Mouse (Mus musculus): ENCODE measurements around the gene Apod. TPM values are rescaled to one million over a fixed set of nuclear protein-coding genes. Genes with fewer than 3 reads are reported as not detected.
A peak's percentile ranks its signal among the peaks of the same experiment; 100 is the strongest.

The Apod gene
- polyA plus RNA-seq, 1 experiment from 2014 or later, result 0.64 TPM

DNA sequence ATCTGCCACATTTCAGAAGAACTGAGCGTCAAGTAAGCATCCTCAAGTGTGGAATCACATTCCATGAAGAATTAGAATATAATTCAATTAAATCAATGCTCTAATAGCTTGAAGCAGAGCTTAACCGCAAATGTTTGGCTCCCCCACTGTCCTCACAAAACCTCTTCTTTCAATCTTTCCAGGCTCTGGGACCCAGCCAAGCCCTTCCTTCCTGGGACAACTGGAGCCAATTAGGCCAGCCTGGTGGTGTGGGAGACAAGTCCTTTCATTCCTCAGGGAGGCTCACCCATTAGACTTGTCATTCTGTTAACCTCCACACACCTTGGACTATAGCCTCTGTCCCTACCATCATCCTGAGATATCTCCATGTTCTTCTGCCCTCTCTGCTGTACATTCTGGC is 32.6 kb downstream of the Apod start:
- ATAC-seq (replicated peaks; ENCODE audit: extremely low read depth, insufficient read depth, low FRiP score), result no peak
- Histone ChIP-seq H3K4me3 (ENCODE audit: low read length) (no peak overlapping the region), H3K27ac (ENCODE audit: low read length) (no peak overlapping the region), H3K9ac (ENCODE audit: low read length) (no peak overlapping the region), H3K27me3 (ENCODE audit: control insufficient read depth, insufficient read depth, low read length) (no peaks in the 10 kb centered on the region), H3K4me1 (ENCODE audit: control insufficient read depth, insufficient read depth, low read length) (peaks cover 4% of the 10 kb centered on the region; the same call in 1 of the 2 replicates), H3K36me3 (ENCODE audit: control insufficient read depth, insufficient read depth) (no peaks in the 10 kb centered on the region), H3K9me3 (replicated peaks; ENCODE audit: control insufficient read depth, low read length) (no peaks in the 10 kb centered on the region), H3K4me2 (ENCODE audit: low read depth, low read length) (no peak overlapping the region)
- 83% methylated on average over 2 of the region's 2 CpGs for WGBS

DNA sequence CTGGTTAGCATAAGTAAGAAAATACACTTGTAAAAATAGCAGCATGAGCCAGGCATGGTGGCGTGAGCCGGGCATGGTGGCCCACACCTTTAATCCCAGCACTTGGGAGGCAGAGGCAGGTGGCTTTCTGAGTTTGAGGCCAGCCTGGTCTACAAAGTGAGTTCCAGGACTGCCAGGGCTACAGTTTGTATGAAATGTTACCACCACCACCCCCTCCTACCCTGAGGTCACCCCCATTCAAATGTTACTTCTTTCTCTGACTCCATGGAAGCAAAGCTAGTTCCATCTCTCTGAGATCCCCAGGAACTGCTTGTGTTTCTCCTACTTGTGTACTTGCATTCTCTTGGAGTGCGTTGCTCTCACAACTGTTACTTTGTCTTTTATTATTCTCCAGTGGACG is 34.4 kb downstream of the Apod start:
- WGBS, result 85% methylated on average over 4 of the region's 4 CpGs
- Histone ChIP-seq H3K4me1 (ENCODE audit: control insufficient read depth, insufficient read depth, low read length) (peaks cover 16% of the 10 kb centered on the region), H3K36me3 (ENCODE audit: control insufficient read depth, insufficient read depth) (no peaks in the 10 kb centered on the region), H3K27ac (ENCODE audit: low read length) (no peak overlapping the region), H3K4me2 (ENCODE audit: low read depth, low read length) (no peak overlapping the region), H3K9me3 (replicated peaks; ENCODE audit: control insufficient read depth, low read length) (no peaks in the 10 kb centered on the region), H3K4me3 (ENCODE audit: low read length) (no peak overlapping the region), H3K27me3 (ENCODE audit: control insufficient read depth, insufficient read depth, low read length) (no peaks in the 10 kb centered on the region), H3K9ac (ENCODE audit: low read length) (no peak overlapping the region)
- no peak for ATAC-seq (replicated peaks; ENCODE audit: extremely low read depth, insufficient read depth, low FRiP score)

DNA sequence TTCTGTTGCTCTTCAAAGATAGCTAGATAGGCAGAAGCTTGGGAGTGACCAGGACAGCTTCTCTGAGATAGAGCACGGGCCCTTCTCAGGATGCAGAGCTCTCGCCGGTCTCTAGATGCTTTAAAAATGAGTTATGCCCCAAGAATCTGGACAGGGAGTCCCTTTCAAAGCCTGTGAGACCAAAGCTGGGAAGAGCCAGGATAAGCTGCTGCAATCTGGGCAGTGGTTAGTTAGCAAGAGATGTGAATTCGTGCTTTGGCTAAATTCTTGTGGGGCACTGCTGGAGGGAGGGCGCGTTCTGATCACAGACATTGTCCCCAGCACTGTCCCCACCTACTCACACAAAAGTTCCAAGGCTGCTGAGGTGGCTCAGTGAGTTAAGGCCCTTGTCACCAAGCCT is 36.0 kb downstream of the Apod start:
- Histone ChIP-seq H3K9ac (ENCODE audit: low read length) (no peak overlapping the region), H3K27ac (ENCODE audit: low read length) (no peak overlapping the region)
- WGBS, result 61% methylated on average over 6 of the region's 6 CpGs

DNA sequence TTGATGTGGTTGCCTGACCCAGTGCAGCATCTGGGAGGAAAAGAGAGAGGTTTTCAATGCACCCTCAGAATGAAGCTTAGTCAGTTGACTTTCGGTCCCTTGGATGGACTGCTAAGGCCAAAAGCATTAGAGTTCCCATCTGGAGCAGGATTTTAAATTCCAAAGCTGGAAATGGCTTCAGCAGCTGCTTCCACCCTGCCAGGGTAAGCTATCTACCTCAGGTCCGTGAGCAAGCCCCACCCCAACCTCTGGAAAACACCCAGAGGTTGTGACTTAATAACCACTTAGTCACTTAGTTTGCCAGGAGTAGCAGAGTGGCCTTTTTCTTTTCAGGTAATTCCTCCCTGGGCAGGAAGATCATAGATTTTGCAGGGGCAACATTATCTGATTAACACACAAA is 36.5 kb downstream of the Apod start:
- no peaks in the 10 kb centered on the region for H3K36me3 ChIP-seq (ENCODE audit: control insufficient read depth, insufficient read depth)
- H3K4me3 ChIP-seq (ENCODE audit: low read length), result no peak overlapping the region
- no peak for ATAC-seq (replicated peaks; ENCODE audit: extremely low read depth, insufficient read depth, low FRiP score)
- no peaks in the 10 kb centered on the region for H3K27me3 ChIP-seq (ENCODE audit: control insufficient read depth, insufficient read depth, low read length)
- H3K9ac ChIP-seq (ENCODE audit: low read length), result no peak overlapping the region
- H3K4me2 ChIP-seq (ENCODE audit: low read depth, low read length), result no peak overlapping the region
- no peak overlapping the region for H3K27ac ChIP-seq (ENCODE audit: low read length)
- WGBS, result 68% methylated on average over 2 of the region's 2 CpGs
- H3K9me3 ChIP-seq (replicated peaks; ENCODE audit: control insufficient read depth, low read length), result no peaks in the 10 kb centered on the region
- peaks cover 22% of the 10 kb centered on the region for H3K4me1 ChIP-seq (ENCODE audit: control insufficient read depth, insufficient read depth, low read length)

More for the DNA sequence above, 36.0 kb downstream of the Apod start:
- H3K9me3 ChIP-seq (replicated peaks; ENCODE audit: control insufficient read depth, low read length), result no peaks in the 10 kb centered on the region
- H3K4me3 ChIP-seq (ENCODE audit: low read length), result no peak overlapping the region
- H3K4me2 ChIP-seq (ENCODE audit: low read depth, low read length), result no peak overlapping the region
- no peaks in the 10 kb centered on the region for H3K27me3 ChIP-seq (ENCODE audit: control insufficient read depth, insufficient read depth, low read length)
- no peak for ATAC-seq (replicated peaks; ENCODE audit: extremely low read depth, insufficient read depth, low FRiP score)
- H3K4me1 ChIP-seq (ENCODE audit: control insufficient read depth, insufficient read depth, low read length), result peaks cover 17% of the 10 kb centered on the region
- no peaks in the 10 kb centered on the region for H3K36me3 ChIP-seq (ENCODE audit: control insufficient read depth, insufficient read depth)

DNA sequence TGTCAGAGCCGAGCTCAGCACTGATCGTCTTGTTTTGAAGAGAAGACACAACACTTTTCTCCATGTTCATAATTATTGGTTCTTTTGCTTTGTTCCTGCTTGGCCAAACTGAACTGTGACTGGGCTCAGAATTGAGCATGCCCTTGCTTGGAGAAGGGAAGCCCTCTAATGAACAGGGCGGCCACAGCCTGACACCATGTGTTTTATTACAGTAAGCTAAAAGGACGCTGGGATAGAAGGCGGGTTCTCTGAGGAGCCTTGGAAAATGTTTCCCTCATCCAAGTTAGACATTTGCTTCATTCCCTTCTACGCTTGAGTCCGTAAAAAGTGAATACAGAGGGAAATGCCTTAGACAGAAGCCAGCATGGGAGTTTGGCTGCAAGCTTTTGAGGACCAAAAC is 37.6 kb downstream of the Apod start:
- no peak for ATAC-seq (replicated peaks; ENCODE audit: extremely low read depth, insufficient read depth, low FRiP score)
- no peak overlapping the region for H3K4me3 ChIP-seq (ENCODE audit: low read length)
- no peak overlapping the region for H3K9ac ChIP-seq (ENCODE audit: low read length)
- no peaks in the 10 kb centered on the region for H3K36me3 ChIP-seq (ENCODE audit: control insufficient read depth, insufficient read depth)
- WGBS, result 62% methylated on average over 7 of the region's 7 CpGs
- H3K27ac ChIP-seq (ENCODE audit: low read length), result peak overlapping the region; percentile 87
- no peaks in the 10 kb centered on the region for H3K27me3 ChIP-seq (ENCODE audit: control insufficient read depth, insufficient read depth, low read length)
- H3K4me2 ChIP-seq (ENCODE audit: low read depth, low read length), result peak overlapping the region; percentile 12; the same call in 1 of the 2 replicates
- no peaks in the 10 kb centered on the region for H3K9me3 ChIP-seq (replicated peaks; ENCODE audit: control insufficient read depth, low read length)
- H3K4me1 ChIP-seq (ENCODE audit: control insufficient read depth, insufficient read depth, low read length), result peaks cover 26% of the 10 kb centered on the region

DNA sequence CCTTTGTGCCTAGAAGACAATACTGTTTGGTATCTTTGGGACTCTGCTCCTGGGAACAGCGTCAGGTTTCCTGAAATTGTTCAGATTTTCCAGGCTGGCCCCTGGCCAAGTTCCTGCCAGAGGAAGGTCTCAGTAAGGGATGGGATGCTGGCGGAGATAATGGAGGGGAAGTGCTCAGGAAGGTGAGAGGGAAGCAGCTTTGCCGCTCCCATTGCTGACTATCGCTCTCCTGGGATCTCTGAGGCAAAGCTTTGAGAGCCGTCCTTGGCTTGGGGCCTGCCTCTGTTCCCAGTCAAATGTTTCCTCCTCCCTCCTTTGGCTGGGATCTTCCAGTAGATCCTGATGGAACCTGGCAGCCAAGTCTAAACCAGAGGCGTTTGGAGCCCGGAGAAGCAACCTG is 38.1 kb downstream of the Apod start:
- peaks cover 26% of the 10 kb centered on the region for H3K4me1 ChIP-seq (ENCODE audit: control insufficient read depth, insufficient read depth, low read length)
- H3K9me3 ChIP-seq (replicated peaks; ENCODE audit: control insufficient read depth, low read length), result no peaks in the 10 kb centered on the region
- no peak overlapping the region for H3K4me3 ChIP-seq (ENCODE audit: low read length)
- no peak overlapping the region; the same call in 1 of the 2 replicates for H3K9ac ChIP-seq (ENCODE audit: low read length)
- H3K27me3 ChIP-seq (ENCODE audit: control insufficient read depth, insufficient read depth, low read length), result no peaks in the 10 kb centered on the region
- peak; percentile 43 for ATAC-seq (replicated peaks; ENCODE audit: extremely low read depth, insufficient read depth, low FRiP score)
- WGBS, result 42% methylated on average over 7 of the region's 7 CpGs
- no peaks in the 10 kb centered on the region for H3K36me3 ChIP-seq (ENCODE audit: control insufficient read depth, insufficient read depth)
- peak overlapping the region; percentile 87 for H3K27ac ChIP-seq (ENCODE audit: low read length)
- peak overlapping the region; percentile 12; the same call in 1 of the 2 replicates for H3K4me2 ChIP-seq (ENCODE audit: low read depth, low read length)

DNA sequence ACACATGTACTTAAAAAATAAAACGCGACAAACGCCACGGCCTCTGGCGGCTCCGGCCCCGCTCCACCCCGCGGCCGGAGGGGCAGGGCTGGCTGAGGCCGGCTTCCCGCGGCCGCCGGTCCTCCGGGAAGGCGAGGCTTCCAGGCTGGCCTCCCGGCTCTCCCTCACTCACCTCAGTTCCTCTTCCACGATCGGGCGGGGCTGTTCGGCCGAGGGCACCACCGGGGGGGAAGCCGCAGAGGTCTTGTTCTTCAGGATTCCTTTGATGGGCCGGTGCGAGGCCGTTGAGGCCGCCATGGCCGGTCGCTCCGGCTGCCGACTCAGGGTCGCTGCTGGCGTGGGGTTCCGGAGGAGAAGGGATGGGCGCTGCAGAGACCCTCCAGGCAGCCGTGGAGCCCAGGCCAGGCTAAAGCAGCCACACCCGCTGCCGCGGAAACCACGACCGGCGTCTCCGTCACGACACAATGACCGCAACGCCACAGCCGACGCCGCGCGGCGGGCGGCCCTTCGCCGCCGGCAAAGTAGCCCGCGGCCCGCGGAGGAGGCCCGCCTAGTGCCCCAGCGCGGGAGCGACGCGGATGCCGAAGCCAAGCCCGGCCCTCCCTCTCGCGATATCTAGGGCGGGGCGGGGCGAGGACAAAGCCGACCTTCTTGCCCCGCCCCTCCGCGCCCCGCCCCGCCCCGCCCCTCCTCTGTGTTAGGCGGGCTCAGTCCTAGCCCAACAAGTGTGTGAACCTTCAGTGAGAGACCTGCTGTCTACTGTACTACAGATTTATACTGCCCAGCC is 39.7 kb downstream of the Apod start, which contains the start of gene Ppp1r2:
Ppp1r2 (minus strand) TSS at position 604 of the 787 bp plus-strand sequence.
- no peaks in the 10 kb centered on the region for H3K9me3 ChIP-seq (replicated peaks; ENCODE audit: control insufficient read depth, low read length)
- H3K27ac ChIP-seq (ENCODE audit: low read length), result peak within 1 kb of the TSS; percentile 93
- ATAC-seq (replicated peaks; ENCODE audit: extremely low read depth, insufficient read depth, low FRiP score), result peak; percentile 94
- H3K27me3 ChIP-seq (ENCODE audit: control insufficient read depth, insufficient read depth, low read length), result no peaks in the 10 kb centered on the region
- H3K4me2 ChIP-seq (ENCODE audit: low read depth, low read length), result peak within 1 kb of the TSS; percentile 71
- no peaks in the 10 kb centered on the region for H3K36me3 ChIP-seq (ENCODE audit: control insufficient read depth, insufficient read depth)
- under 1% methylated on average over 72 of the region's 83 CpGs for WGBS
- peaks cover 30% of the 10 kb centered on the region for H3K4me1 ChIP-seq (ENCODE audit: control insufficient read depth, insufficient read depth, low read length)
- H3K9ac ChIP-seq (ENCODE audit: low read length), result peak within 1 kb of the TSS; percentile 98
- H3K4me3 ChIP-seq (ENCODE audit: low read length), result peak within 1 kb of the TSS; percentile 97

DNA sequence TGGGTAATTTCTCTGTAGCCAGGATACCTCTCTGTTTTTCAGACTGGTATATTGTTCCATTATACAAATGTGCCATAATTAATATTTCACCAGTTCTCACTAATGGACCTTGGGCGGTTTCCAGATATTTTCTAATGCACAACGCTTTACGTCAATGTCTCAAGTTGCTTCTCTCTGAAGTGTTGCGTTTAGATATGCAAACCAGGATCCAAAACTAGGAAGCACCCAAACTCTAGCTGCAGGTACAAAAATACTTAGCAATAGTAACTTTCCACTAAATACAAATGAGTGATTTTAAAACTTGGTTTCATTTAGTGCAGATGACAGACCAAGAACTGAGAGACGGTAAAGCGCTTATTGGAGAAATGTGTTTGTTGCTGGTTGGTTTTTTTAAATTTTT is 40.5 kb downstream of the Apod start:
- Histone ChIP-seq H3K4me3 (ENCODE audit: low read length) (peak overlapping the region; percentile 97), H3K9me3 (replicated peaks; ENCODE audit: control insufficient read depth, low read length) (no peaks in the 10 kb centered on the region), H3K9ac (ENCODE audit: low read length) (peak overlapping the region; percentile 98), H3K4me1 (ENCODE audit: control insufficient read depth, insufficient read depth, low read length) (peaks cover 32% of the 10 kb centered on the region), H3K4me2 (ENCODE audit: low read depth, low read length) (peak overlapping the region; percentile 71), H3K27ac (ENCODE audit: low read length) (peak overlapping the region; percentile 93), H3K27me3 (ENCODE audit: control insufficient read depth, insufficient read depth, low read length) (no peaks in the 10 kb centered on the region), H3K36me3 (ENCODE audit: control insufficient read depth, insufficient read depth) (no peaks in the 10 kb centered on the region)
- no peak for ATAC-seq (replicated peaks; ENCODE audit: extremely low read depth, insufficient read depth, low FRiP score)
- 1% methylated on average over 6 of the region's 6 CpGs for WGBS

DNA sequence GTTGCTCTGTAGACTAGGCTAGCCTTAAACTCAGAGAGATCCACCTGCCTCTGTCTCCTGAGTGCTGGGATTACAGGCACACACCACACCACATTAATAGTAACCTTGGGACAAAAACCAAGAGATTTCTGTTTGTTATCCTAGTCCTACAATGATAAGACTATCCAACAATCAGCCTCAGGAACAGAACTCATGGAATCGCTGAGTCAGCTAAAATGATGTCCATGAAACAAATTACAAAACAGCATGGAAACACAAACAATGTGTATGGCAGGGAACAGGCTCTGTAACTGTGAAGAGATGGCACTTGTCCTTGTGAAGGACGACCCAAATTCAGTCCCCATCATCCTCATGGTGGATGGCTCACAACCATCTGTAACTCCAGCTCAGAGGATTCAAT is 47.9 kb downstream of the Apod start:
- WGBS, result 77% methylated on average over 2 of the region's 2 CpGs
- H3K27ac ChIP-seq (ENCODE audit: low read length), result no peak overlapping the region
- H3K9ac ChIP-seq (ENCODE audit: low read length), result no peak overlapping the region
- ATAC-seq (replicated peaks; ENCODE audit: extremely low read depth, insufficient read depth, low FRiP score), result no peak
- no peak overlapping the region for H3K4me3 ChIP-seq (ENCODE audit: low read length)
- H3K27me3 ChIP-seq (ENCODE audit: control insufficient read depth, insufficient read depth, low read length), result no peaks in the 10 kb centered on the region
- no peaks in the 10 kb centered on the region for H3K9me3 ChIP-seq (replicated peaks; ENCODE audit: control insufficient read depth, low read length)
- H3K4me2 ChIP-seq (ENCODE audit: low read depth, low read length), result no peak overlapping the region
- H3K36me3 ChIP-seq (ENCODE audit: control insufficient read depth, insufficient read depth), result peaks cover 14% of the 10 kb centered on the region
- peaks cover 10% of the 10 kb centered on the region for H3K4me1 ChIP-seq (ENCODE audit: control insufficient read depth, insufficient read depth, low read length)
